Mouse (Mus musculus): ENCODE data around the gene Gsta3.
"Not testable (repeated sequence)": the region's sequence is repeated elsewhere in the genome, so short reads cannot be mapped to it uniquely, and the experiment has no call there.

Gsta3 gene

GRCm38 (mm10) chr1:21239911-21240898 lies at the start of gene Gsta3:
Gene Gsta3 (plus strand): TSS chr1:21240589.
- no peak for DNase-seq (ENCODE audit: low read depth, low spot score)

- no peak for DNase-seq (ENCODE audit: low read depth, low spot score)
Measured at GRCm38 (mm10) chr1:21206241-21206640, 34.1 kb upstream of the Gsta3 start.

GRCm38 (mm10) chr1:21213537-21213936 lies 26.9 kb upstream of the Gsta3 start:
- DNase-seq (ENCODE audit: low read depth, low spot score), result not testable (repeated sequence)

GRCm38 (mm10) chr1:21213991-21214692 lies 26.2 kb upstream of the Gsta3 start:
- not testable (repeated sequence) for DNase-seq (ENCODE audit: low read depth, low spot score)

- DNase-seq (ENCODE audit: low read depth, low spot score), result peak; percentile 72
Measured at GRCm38 (mm10) chr1:21218489-21218919, 21.9 kb upstream of the Gsta3 start, which contains the start of gene Tmem14a. Gene Tmem14a (plus strand): TSS chr1:21218575.

GRCm38 (mm10) chr1:21227756-21228395 lies 12.5 kb upstream of the Gsta3 start:
- no peak for DNase-seq (ENCODE audit: low read depth, low spot score)

GRCm38 (mm10) chr1:21228740-21229722 lies 11.4 kb upstream of the Gsta3 start:
- not testable (repeated sequence) for DNase-seq (ENCODE audit: low read depth, low spot score)

GRCm38 (mm10) chr1:21230376-21230775 lies 10.0 kb upstream of the Gsta3 start:
- DNase-seq (ENCODE audit: low read depth, low spot score), result no peak

GRCm38 (mm10) chr1:21231744-21232464 lies 8.5 kb upstream of the Gsta3 start:
- DNase-seq (ENCODE audit: low read depth, low spot score), result no peak

GRCm38 (mm10) chr1:21232516-21232915 lies 7.9 kb upstream of the Gsta3 start:
- DNase-seq (ENCODE audit: low read depth, low spot score), result no peak

GRCm38 (mm10) chr1:21235359-21235758 lies 5.0 kb upstream of the Gsta3 start:
- DNase-seq (ENCODE audit: low read depth, low spot score), result no peak

GRCm38 (mm10) chr1:21241096-21241495 lies 707 bp downstream of the Gsta3 start:
- DNase-seq (ENCODE audit: low read depth, low spot score), result no peak

GRCm38 (mm10) chr1:21244290-21244960 lies 4.0 kb downstream of the Gsta3 start:
- no peak for DNase-seq (ENCODE audit: low read depth, low spot score)

GRCm38 (mm10) chr1:21246136-21246535 lies 5.7 kb downstream of the Gsta3 start:
- DNase-seq (ENCODE audit: low read depth, low spot score), result no peak

- no peak for DNase-seq (ENCODE audit: low read depth, low spot score)
Measured at GRCm38 (mm10) chr1:21247896-21248295, 7.5 kb downstream of the Gsta3 start.

- DNase-seq (ENCODE audit: low read depth, low spot score), result no peak
Measured at GRCm38 (mm10) chr1:21248560-21249390, 8.4 kb downstream of the Gsta3 start.

GRCm38 (mm10) chr1:21251661-21252060 lies 11.3 kb downstream of the Gsta3 start:
- DNase-seq (ENCODE audit: low read depth, low spot score), result no peak

- no peak for DNase-seq (ENCODE audit: low read depth, low spot score)
Measured at GRCm38 (mm10) chr1:21252566-21253302, 12.3 kb downstream of the Gsta3 start.

Measured in brain, embryonic 18.5 days (tissue).